Mouse (Mus musculus) hematopoietic stem cell, adult 5-6 weeks (primary cell): ENCODE measurements around the gene Gadd45gip1. TPM values are rescaled to one million over a fixed set of nuclear protein-coding genes. Genes with fewer than 3 reads are reported as not detected.

ENCODE experiments used
- ATAC-seq, 2 experiments: fragments of 125-278 bp in 1 of 2; replicated peaks in 1 of 2; 2 replicates each; pipeline ENCODE4 v1.8.0; 2016 to 2017; ENCODE audit warnings: inconsistent platforms in 2 of 2, mild to moderate bottlenecking in 2 of 2, moderate number of reproducible peaks in 2 of 2, low read depth in 1 of 2, moderate TSS enrichment in 1 of 2; ENCODE audit not compliant: low FRiP score in 2 of 2, poor library complexity in 2 of 2, severe bottlenecking in 2 of 2, insufficient read depth in 1 of 2, low TSS enrichment in 1 of 2
- total RNA-seq: library from RNA; stranded (forward); fragments of 172-1452, 232-1000 nt; gene quantifications from 2 replicates; pipeline ENCODE4 v1.2.3, GENCODE M21; 2017

The Gadd45gip1 gene
- total RNA-seq, result 29.8 and 38.8 TPM in 2 replicates

DNA sequence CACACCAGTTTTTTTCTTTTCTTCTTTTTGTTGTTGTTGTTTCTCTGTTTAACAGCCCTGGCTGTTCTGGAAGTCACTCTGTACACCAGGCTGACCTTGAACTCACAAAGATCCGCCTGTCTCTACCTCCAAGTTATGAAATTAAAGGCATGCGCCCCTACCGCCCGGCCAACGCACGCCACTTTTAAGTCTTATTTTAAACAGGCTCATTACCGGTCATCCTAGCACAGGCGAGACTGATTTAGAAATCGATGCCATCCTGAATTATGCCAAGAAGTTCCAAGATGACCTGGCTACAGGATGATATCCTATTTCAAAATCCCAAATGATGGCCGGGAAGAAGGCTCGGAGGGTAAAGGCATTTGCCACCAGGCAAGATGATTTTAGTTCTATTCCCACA is at the start of gene Gadd45gip1:
Gene Gadd45gip1, plus strand, starts transcription at position 33 of the 400 bp plus-strand sequence.
- peak; percentile 56 to 79; a peak in 3 of 4 replicates for ATAC-seq

DNA sequence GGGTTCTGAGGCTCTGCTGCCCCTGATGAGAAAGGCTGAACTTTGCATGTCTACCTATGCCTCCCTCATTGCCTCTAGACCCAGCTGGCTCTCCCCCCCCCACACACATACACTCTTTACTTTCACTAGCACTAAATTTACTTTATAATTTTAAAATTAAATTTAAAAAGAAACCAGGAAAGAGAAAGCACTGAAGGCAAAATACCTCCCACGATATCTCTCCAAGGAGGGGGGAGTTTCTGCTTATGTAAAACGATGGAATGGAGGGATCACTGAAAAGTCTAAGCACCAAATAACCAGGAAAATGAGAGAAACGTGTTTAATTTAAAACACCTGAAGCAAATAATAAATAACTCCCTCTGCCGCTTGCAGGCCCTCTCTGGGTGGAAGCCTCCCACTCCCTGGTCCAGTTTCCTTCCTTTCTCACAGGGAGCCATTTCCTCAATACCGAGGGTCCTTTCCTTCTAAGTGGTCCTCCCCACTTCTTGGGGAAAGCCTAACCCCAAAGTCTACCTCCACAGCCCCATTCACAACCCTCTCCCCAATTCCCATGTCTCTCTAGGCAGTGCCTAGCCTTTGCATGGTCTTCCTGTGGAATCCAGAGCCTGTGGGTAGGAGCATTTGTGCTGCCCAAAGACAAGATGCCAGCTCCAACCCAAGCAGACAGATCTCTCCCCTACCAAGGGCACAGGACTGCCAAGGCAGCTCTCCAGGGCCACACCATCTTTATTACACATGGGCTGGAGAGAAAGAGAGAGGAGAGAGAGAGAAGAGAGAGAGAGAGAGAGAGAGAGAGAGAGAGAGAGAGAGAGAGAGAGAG is 49.4 kb upstream of the Gadd45gip1 start:
- ATAC-seq, result no peak

DNA sequence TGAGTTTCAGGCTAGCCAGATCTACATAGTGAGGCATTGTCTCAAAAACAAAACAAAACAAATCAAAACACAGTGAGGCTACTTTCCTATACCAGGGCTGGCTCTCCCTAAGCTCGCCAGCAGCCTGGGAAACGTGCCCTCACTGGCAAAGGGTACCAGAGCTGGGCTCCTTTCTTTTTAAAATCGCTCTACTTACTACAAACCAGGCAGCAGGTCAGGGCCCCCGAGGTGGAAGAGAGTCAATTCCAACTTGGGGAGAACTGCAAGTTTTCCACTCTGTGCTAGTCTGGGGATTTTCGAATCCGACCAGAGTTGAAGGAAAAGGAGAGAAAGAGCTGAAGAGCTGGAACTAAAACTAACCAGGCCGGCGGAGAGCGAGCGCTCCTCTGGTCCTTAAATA is 48.6 kb upstream of the Gadd45gip1 start:
- no peak for ATAC-seq

- no peak for ATAC-seq
These were observed 48.0 kb upstream of the Gadd45gip1 start for GRCm38 (mm10) chr8:84783198-84783918.

GRCm38 (mm10) chr8:84783919-84784581 is 47.3 kb upstream of the Gadd45gip1 start:
- ATAC-seq, result no peak

GRCm38 (mm10) chr8:84784681-84785505 is 46.4 kb upstream of the Gadd45gip1 start:
- ATAC-seq, result 0 out of 4 replicates have a peak, but pooled peaks of 1 of the 2 experiments have one; percentile 6

GRCm38 (mm10) chr8:84785506-84785755 is 45.9 kb upstream of the Gadd45gip1 start:
- no peak for ATAC-seq

DNA sequence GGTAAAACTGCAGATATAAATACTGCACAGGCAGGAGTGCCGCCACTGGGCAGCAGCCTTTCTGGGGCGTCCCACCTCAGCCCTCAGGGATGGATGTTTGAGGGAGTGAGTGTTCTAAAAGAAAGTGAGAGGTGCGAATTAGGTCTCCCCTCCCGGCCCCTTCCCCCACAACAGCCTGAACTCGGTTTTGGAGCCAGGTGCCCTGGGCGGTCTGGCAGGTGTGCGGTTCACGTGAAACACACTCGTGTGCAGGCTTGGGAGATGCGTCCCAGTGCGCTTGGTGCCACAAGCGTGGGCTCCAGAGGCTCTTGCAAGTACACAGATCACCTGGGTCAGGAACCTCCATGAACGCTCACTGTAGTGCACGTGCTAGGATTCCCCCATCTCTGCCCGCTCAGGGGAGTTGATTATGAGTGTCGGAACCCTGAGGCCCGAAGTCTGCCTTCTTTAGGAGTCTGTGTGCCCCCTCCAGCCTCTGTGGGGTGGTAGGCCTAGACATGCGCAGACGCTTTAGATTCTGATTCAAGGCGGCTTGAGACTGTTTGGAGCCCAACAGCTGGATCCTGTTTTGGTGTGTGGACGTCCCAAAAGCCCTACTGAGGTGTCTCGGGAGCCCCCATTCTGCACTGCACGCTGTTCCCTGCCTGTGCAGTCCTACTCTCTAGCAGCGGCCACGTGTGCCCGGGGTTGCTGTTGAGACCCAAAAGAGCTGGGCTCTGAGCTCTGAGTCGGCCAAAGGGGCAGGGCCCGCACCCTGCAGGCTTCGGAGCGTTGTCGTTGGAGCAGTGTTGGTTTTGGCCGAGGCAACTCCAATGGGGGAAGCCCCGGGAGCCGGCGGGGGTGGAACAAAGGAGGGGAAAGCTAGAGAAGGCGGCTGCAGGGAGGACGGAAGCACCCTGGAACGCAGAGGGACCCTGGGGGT is 45.3 kb upstream of the Gadd45gip1 start:
- no peak for ATAC-seq

GRCm38 (mm10) chr8:84786801-84787467 is 44.4 kb upstream of the Gadd45gip1 start:
- no peak for ATAC-seq

GRCm38 (mm10) chr8:84787523-84788302 is 43.6 kb upstream of the Gadd45gip1 start:
- no peak for ATAC-seq

DNA sequence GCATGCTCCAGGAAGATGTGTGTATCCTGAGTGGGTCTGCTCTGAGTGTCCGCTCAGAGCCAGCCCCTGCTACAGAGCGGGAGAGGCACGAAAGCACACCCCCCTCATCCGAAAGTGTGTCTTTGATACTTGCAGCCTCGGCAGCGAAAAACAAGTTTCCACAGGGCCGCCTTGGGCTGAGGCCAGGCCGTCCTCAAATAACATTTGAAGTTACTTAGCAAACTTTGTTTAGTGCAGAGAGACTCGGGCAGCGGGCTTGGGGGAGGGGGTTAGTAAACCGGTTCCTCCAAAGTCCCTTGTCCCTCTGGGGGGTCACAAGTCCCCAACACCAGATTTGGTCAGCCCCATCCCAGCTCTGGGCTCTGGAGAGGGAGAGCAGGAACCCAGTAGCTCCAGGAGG is 42.4 kb upstream of the Gadd45gip1 start:
- no peak for ATAC-seq

DNA sequence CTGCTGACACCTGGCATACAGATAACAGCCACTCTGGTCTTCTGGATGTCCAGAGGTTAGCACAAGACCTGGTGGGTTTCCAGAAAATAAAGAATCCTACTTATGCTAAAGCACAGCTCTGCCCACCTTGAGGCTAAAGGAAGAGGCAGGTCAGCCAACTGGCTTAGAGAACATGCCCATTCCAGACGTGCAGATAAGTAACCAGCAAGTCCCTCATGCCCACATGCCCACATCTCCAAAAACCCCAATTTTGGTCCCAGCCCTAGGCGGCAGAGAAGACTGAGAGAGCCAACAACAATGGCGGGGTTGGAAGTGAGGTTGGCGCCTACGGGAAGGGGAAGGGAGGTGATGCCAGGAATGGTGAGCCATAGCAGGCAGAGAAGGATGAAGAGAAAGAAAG is 42.0 kb upstream of the Gadd45gip1 start:
- ATAC-seq, result no peak

DNA sequence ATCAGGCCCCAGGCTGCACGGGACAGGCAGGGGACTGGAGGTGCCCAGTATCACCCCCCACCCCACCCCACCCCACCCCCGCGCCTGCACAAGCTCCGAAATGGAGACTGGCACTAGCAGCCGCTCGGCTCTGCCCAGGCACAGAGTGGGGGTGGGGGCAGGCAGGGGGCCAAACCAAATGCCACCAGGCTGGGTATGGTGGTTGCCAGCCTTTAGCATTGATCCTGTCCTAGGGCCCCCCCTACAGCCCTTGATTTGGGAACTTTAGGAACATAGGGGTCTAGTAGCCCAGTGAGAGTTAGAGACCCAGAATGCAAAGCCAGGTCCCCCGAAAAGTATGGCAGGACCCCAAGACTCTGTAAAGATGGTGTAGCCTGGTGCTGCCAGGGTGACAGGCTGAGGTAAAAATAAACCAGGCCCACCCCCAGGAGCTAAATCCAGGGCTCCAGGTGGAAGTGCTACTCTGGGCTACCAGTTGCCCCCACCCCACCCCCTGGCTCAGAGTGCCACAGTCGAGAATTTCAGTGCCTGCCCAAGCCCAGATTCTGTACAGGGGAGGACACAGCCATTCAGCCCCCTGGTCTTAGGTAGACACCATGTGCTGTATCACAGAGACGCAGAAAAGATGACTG is 41.4 kb upstream of the Gadd45gip1 start:
- ATAC-seq, result no peak

DNA sequence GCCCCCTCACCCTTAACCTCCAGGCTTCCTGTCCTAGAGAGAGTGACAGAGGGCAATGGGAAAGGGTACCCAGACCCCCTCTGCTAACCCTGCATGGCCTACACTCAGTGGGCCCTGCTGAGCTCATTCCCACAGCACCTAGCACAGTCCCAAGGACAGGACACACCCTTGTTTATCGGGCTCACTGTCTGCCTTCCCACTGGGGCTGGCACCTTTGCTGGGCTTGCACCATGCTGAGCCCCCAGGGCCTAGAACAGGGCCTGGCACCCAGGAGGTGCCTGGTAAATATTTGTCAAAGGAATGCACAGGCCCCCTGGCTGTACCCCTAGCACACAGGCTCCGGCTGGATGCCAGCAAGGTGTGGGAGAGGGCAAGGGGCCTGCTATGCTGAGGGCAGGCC is 40.8 kb upstream of the Gadd45gip1 start:
- no peak for ATAC-seq

GRCm38 (mm10) chr8:84792429-84792947 is 38.8 kb upstream of the Gadd45gip1 start:
- no peak for ATAC-seq
